Mouse (Mus musculus): ENCODE results near the gene BC048562. TPM values are rescaled to one million over a fixed set of nuclear protein-coding genes. Genes with fewer than 3 reads are reported as not detected.

The BC048562 gene
- polyA plus RNA-seq, 1 experiment, result not detected

DNA sequence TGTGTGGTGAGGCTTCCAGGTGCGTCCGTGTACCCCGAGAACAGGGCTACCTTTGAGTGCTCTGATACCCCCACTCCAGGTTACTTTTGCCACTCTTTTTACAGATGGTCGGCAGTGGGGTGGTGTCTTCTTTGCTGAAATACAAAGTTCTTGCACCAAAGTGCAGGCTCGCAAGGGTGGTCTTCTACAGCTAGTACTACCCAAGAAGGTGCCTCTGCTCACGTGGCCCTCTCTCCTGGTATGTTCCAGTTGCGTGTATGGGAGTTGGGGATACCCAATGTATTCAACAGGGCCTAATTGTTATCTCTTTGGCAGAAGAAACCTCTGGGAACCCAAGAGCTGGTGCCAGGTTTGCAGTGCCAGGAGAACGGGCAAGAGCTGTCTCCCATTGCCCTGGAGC is 57.0 kb downstream of the BC048562 start:
- 98% methylated on average over 8 of the region's 8 CpGs for WGBS
- Histone ChIP-seq H3K27ac (ENCODE audit: control insufficient read depth, insufficient read depth, low read length) (no peak overlapping the region), H3K4me1 (replicated peaks; ENCODE audit: control insufficient read depth, insufficient read depth, low read length) (peaks cover 28% of the 10 kb centered on the region), H3K36me3 (ENCODE audit: control insufficient read depth, insufficient read depth, low read length) (peaks cover 54% of the 10 kb centered on the region), H3K27me3 (ENCODE audit: control insufficient read depth, insufficient read depth, low read length) (no peaks in the 10 kb centered on the region), H3K4me3 (ENCODE audit: control insufficient read depth, insufficient read depth, low read length) (no peak overlapping the region)
- TF ChIP-seq CTCF (IDR thresholded peaks at IDR 0.05; ENCODE audit: borderline replicate concordance, control insufficient read depth, extremely low read depth, insufficient read depth, low read length, poor library complexity), result no peak
- no peak for TF ChIP-seq POLR2A (IDR thresholded peaks at IDR 0.05; ENCODE audit: control insufficient read depth, extremely low read depth, insufficient read depth, low read length, poor library complexity)
- no peak for DNase-seq

- no peak for DNase-seq
- H3K36me3 ChIP-seq (ENCODE audit: control insufficient read depth, insufficient read depth, low read length), result peaks cover 64% of the 10 kb centered on the region
- WGBS, result 98% methylated on average over 19 of the region's 19 CpGs
- TF ChIP-seq POLR2A (IDR thresholded peaks at IDR 0.05; ENCODE audit: control insufficient read depth, extremely low read depth, insufficient read depth, low read length, poor library complexity) (no peak), CTCF (IDR thresholded peaks at IDR 0.05; ENCODE audit: borderline replicate concordance, control insufficient read depth, extremely low read depth, insufficient read depth, low read length, poor library complexity) (no peak)
- H3K4me1 ChIP-seq (replicated peaks; ENCODE audit: control insufficient read depth, insufficient read depth, low read length), result peaks cover 26% of the 10 kb centered on the region
- no peaks in the 10 kb centered on the region for H3K27me3 ChIP-seq (ENCODE audit: control insufficient read depth, insufficient read depth, low read length)
- no peak overlapping the region for H3K4me3 ChIP-seq (ENCODE audit: control insufficient read depth, insufficient read depth, low read length)
- no peak overlapping the region for H3K27ac ChIP-seq (ENCODE audit: control insufficient read depth, insufficient read depth, low read length)
Measured at GRCm38 (mm10) chr9:108494146-108494825, 58.0 kb downstream of the BC048562 start.

- DNase-seq, result no peak
- Histone ChIP-seq H3K27me3 (ENCODE audit: control insufficient read depth, insufficient read depth, low read length) (no peaks in the 10 kb centered on the region), H3K36me3 (ENCODE audit: control insufficient read depth, insufficient read depth, low read length) (peaks cover 70% of the 10 kb centered on the region), H3K27ac (ENCODE audit: control insufficient read depth, insufficient read depth, low read length) (no peak overlapping the region), H3K4me3 (ENCODE audit: control insufficient read depth, insufficient read depth, low read length) (no peak overlapping the region), H3K4me1 (replicated peaks; ENCODE audit: control insufficient read depth, insufficient read depth, low read length) (peaks cover 20% of the 10 kb centered on the region)
- TF ChIP-seq POLR2A (IDR thresholded peaks at IDR 0.05; ENCODE audit: control insufficient read depth, extremely low read depth, insufficient read depth, low read length, poor library complexity), result no peak
- TF ChIP-seq CTCF (IDR thresholded peaks at IDR 0.05; ENCODE audit: borderline replicate concordance, control insufficient read depth, extremely low read depth, insufficient read depth, low read length, poor library complexity), result no peak
- 80% methylated on average over 10 of the region's 10 CpGs for WGBS
Measured at GRCm38 (mm10) chr9:108494905-108495304, 58.6 kb downstream of the BC048562 start.

Other genes with a start within 250 kb of the BC048562 start
- gene Bsn, start 246.1 kb upstream of the BC048562 start, polyA plus RNA-seq (2012; rRNA removed), result 2.6 and 4.3 TPM in 2 replicates
- gene Dag1, start 172.5 kb upstream of the BC048562 start, polyA plus RNA-seq (2012; rRNA removed), result 25.4 and 27.0 TPM in 2 replicates
- 9.0 and 9.2 TPM in 2 replicates for gene Nicn1, start 146.1 kb upstream of the BC048562 start, polyA plus RNA-seq (2012; rRNA removed)
- 3.2 and 4.4 TPM in 2 replicates for gene Amt, start 139.6 kb upstream of the BC048562 start, polyA plus RNA-seq (2012; rRNA removed)
- 148 and 178 TPM in 2 replicates for gene Rhoa, start 130.4 kb upstream of the BC048562 start, polyA plus RNA-seq (2012; rRNA removed)
- gene Tcta, start 130.3 kb upstream of the BC048562 start, polyA plus RNA-seq (2012; rRNA removed), result 31.1 and 43.4 TPM in 2 replicates
- 800 and 899 TPM in 2 replicates for gene Gpx1, start 97.6 kb upstream of the BC048562 start, polyA plus RNA-seq (2012; rRNA removed)
- 100 and 104 TPM in 2 replicates for gene Usp4, start 88.6 kb upstream of the BC048562 start, polyA plus RNA-seq (2012; rRNA removed)
- gene 1700102P08Rik, start 43.7 kb upstream of the BC048562 start, polyA plus RNA-seq (2012; rRNA removed), result 0.70 and 1.9 TPM in 2 replicates
- gene Ccdc36, start 8.0 kb upstream of the BC048562 start, polyA plus RNA-seq (2012; rRNA removed), result 0.09 and 0.12 TPM in 2 replicates
- 39.6 and 40.2 TPM in 2 replicates for gene Ccdc71, start 24.0 kb downstream of the BC048562 start, polyA plus RNA-seq (2012; rRNA removed)
- 16.9 and 21.0 TPM in 2 replicates for gene Klhdc8b, start 25.1 kb downstream of the BC048562 start, polyA plus RNA-seq (2012; rRNA removed)
- 16.1 and 33.7 TPM in 2 replicates for gene Lamb2, start 43.3 kb downstream of the BC048562 start, polyA plus RNA-seq (2012; rRNA removed)
- 318 and 335 TPM in 2 replicates for gene Usp19, start 54.1 kb downstream of the BC048562 start, polyA plus RNA-seq (2012; rRNA removed)
- gene Qars, start 71.2 kb downstream of the BC048562 start, polyA plus RNA-seq (2012; rRNA removed), result 376 and 382 TPM in 2 replicates
- gene Qrich1, start 80.3 kb downstream of the BC048562 start, polyA plus RNA-seq (2012; rRNA removed), result 200 and 225 TPM in 2 replicates
- 160 and 200 TPM in 2 replicates for gene Impdh2, start 123.8 kb downstream of the BC048562 start, polyA plus RNA-seq (2012; rRNA removed)
- 65.5 and 74.2 TPM in 2 replicates for gene Ndufaf3, start 131.0 kb downstream of the BC048562 start, polyA plus RNA-seq (2012; rRNA removed)
- gene Dalrd3, start 133.4 kb downstream of the BC048562 start, polyA plus RNA-seq (2012; rRNA removed), result 418 and 504 TPM in 2 replicates
- gene Wdr6, start 142.3 kb downstream of the BC048562 start, polyA plus RNA-seq (2012; rRNA removed), result 106 and 112 TPM in 2 replicates
- 6.6 and 10.5 TPM in 2 replicates for gene P4htm, start 161.2 kb downstream of the BC048562 start, polyA plus RNA-seq (2012; rRNA removed)
- gene Arih2, start 212.9 kb downstream of the BC048562 start, polyA plus RNA-seq (2012; rRNA removed), result 56.0 and 63.0 TPM in 2 replicates
- 19.8 and 24.7 TPM in 2 replicates for gene Slc25a20, start 225.6 kb downstream of the BC048562 start, polyA plus RNA-seq (2012; rRNA removed)

Data from thymus, adult 2 months (tissue).